In genomic region chr9:21601722-21602399, GRCm38 (mm10) we compare ENCODE assay signal across 8 mouse cellular contexts. TPM values are rescaled to one million over a fixed set of nuclear protein-coding genes. Genes with fewer than 3 reads are reported as not detected.
DNase-seq lines count a peak whose midpoint lies in the region; ATAC-seq and TF ChIP-seq lines count a peak whose summit lies in the region.

No protein-coding gene starts in this region.

- no peak overlapping the region for H3K9ac ChIP-seq in ES-E14 (ENCODE audit: insufficient read depth, low read depth, low read length, poor library complexity, severe bottlenecking)
- H3K9ac ChIP-seq in lung, embryonic 15.5 days = no peak overlapping the region

- H3K9me3 ChIP-seq in ES-E14 (ENCODE audit: control insufficient read depth, insufficient read depth, low read depth, low read length) = no peaks in the 10 kb centered on the region
- no peaks in the 10 kb centered on the region for H3K9me3 ChIP-seq in lung, embryonic 15.5 days

- peak; percentile 85 for TF ChIP-seq CTCF in bone marrow, adult 2 months (IDR thresholded peaks at IDR 0.05; ENCODE audit: control insufficient read depth, insufficient read depth, low read length)

- no peaks in the 10 kb centered on the region for H3K36me3 ChIP-seq in ES-E14 (ENCODE audit: control insufficient read depth, insufficient read depth, low read length, poor library complexity, severe bottlenecking)
- H3K36me3 ChIP-seq in lung, embryonic 15.5 days = no peaks in the 10 kb centered on the region

- H3K27ac ChIP-seq in ES-E14 (ENCODE audit: insufficient read depth, low read depth, low read length, poor library complexity, severe bottlenecking) = no peak overlapping the region
- no peak overlapping the region for H3K27ac ChIP-seq in bone marrow, adult 2 months (ENCODE audit: control insufficient read depth, insufficient read depth, low read depth, low read length, poor library complexity)
- H3K27ac ChIP-seq in lung, embryonic 15.5 days = no peak overlapping the region

- whole genome bisulfite sequencing in bone marrow, adult 2 months = 50% methylated on average over 10 of the region's 10 CpGs
- 46% methylated on average over 10 of the region's 10 CpGs for WGBS in large intestine, adult 2 months
- 47% methylated on average over 10 of the region's 10 CpGs for WGBS in lung, embryonic 15.5 days

- no peak overlapping the region for H3K4me2 ChIP-seq in lung, embryonic 15.5 days

- no peak overlapping the region for H3K4me3 ChIP-seq in ES-E14 (ENCODE audit: insufficient read depth in 1 of 2, low read depth in 1 of 2, low read length in 2 of 2, poor library complexity in 1 of 2, severe bottlenecking in 1 of 2)
- H3K4me3 ChIP-seq in bone marrow, adult 2 months (replicated peaks; ENCODE audit: control insufficient read depth, low read depth, low read length) = no peak overlapping the region
- no peak overlapping the region for H3K4me3 ChIP-seq in lung, embryonic 15.5 days

- peaks cover 2 to 11% of the 10 kb centered on the region in 2 experiments; a peak in 2 of 4 replicates for H3K4me1 ChIP-seq in ES-E14 (ENCODE audit: control insufficient read depth in 2 of 2, insufficient read depth in 2 of 2, low read length in 2 of 2, poor library complexity in 1 of 2)
- H3K4me1 ChIP-seq in bone marrow, adult 2 months (ENCODE audit: control insufficient read depth, insufficient read depth, low read length) = peaks cover 2% of the 10 kb centered on the region; the same call in 1 of the 2 replicates
- H3K4me1 ChIP-seq in lung, embryonic 15.5 days = no peaks in the 10 kb centered on the region

- no peaks in the 10 kb centered on the region for H3K27me3 ChIP-seq in lung, embryonic 15.5 days

- in situ Hi-C loops in ES-E14 (cut with MboI; ENCODE audit: low sequenced_read_pairs in 2 of 2, unreplicated experiment in 2 of 2) = no loop called here

- DNase-seq in ES-E14 (ENCODE audit: low read depth, low spot score) = peak; percentile 86
- DNase-seq in heart, postnatal 4 days = peak; percentile 75
- peak; percentile 53 for DNase-seq in large intestine, adult 2 months (ENCODE audit: low read depth, low spot score)
- DNase-seq in ovary, postnatal 14 days (ENCODE audit: low spot score) = peak; percentile 59
- peak; percentile 74 for DNase-seq in thymus, postnatal 25 days

- no peak for TF ChIP-seq POLR2A in bone marrow, adult 2 months (IDR thresholded peaks at IDR 0.05; ENCODE audit: borderline replicate concordance, control insufficient read depth, low read depth, low read length)

- ATAC-seq in erythroblast, adult 5-6 weeks (replicated peaks; ENCODE audit: low FRiP score, poor library complexity, severe bottlenecking) = peak; percentile 89
- ATAC-seq in lung, embryonic 15.5 days (ENCODE audit: borderline replicate concordance, extremely low read depth, low FRiP score, low TSS enrichment) = peak; percentile 77

TF ChIP-seq in ES-E14, 5 proteins besides CTCF, POLR2A, EP300 and RAD21:
- peak; percentile 79 for TF ChIP-seq ZNF384 (IDR thresholded peaks at IDR 0.05; ENCODE audit: low read depth, low read length)
- TF ChIP-seq MAFK (IDR thresholded peaks at IDR 0.05; ENCODE audit: insufficient read depth, low read depth, low read length) = no peak
- TF ChIP-seq CHD2 (IDR thresholded peaks at IDR 0.05; ENCODE audit: low read depth, low read length) = no peak
- TF ChIP-seq HCFC1 (IDR thresholded peaks at IDR 0.05; ENCODE audit: borderline replicate concordance, insufficient read depth, low read length) = no peak
- 0 out of 2 replicates have a peak, but pooled peaks have one; percentile 16 for TF ChIP-seq ZC3H11A (IDR thresholded peaks at IDR 0.05; ENCODE audit: borderline replicate concordance, low read depth, low read length)

RNA-seq across cellular contexts. Expression of gene Yipf2, which starts 9.2 kb away (rescaled TPM):
- 22.8 and 23.6 TPM in 2 replicates for total RNA-seq in ES-E14 (2012; rRNA removed)
- 4.8 and 5.0 TPM in 2 replicates for polyA plus RNA-seq in bone marrow, adult 2 months (2011; ENCODE audit: insufficient read depth, insufficient read length, low replicate concordance, missing spikeins)
- total RNA-seq in erythroblast, adult 5-6 weeks (2015; ENCODE audit: low replicate concordance) = 1.3 and 2.3 TPM in 2 replicates
- 2.6 and 5.7 TPM in 2 replicates for total RNA-seq in erythroblast, adult 5-6 weeks (2017; ENCODE audit: low replicate concordance)
- 1 to 10 TPM; 6.6 to 7.7 TPM for total RNA-seq in heart, postnatal 4 days (2021)
- polyA plus RNA-seq in large intestine, adult 2 months (2012; rRNA removed) = 31.1 and 38.2 TPM in 2 replicates
- 28.8 and 29.7 TPM in 2 replicates for polyA plus RNA-seq in lung, embryonic 15.5 days (2015; fragmentation: Nextera tagmentation; extraction: Ambion mirVana)

RNA-seq across cellular contexts. Expression of gene Timm29, which starts 9.3 kb away (rescaled TPM):
- 22.6 and 24.7 TPM in 2 replicates for total RNA-seq in ES-E14 (2012; rRNA removed)
- polyA plus RNA-seq in bone marrow, adult 2 months (2011; ENCODE audit: insufficient read depth, insufficient read length, low replicate concordance, missing spikeins) = 10.4 and 11.6 TPM in 2 replicates
- 11.1 and 16.7 TPM in 2 replicates for total RNA-seq in erythroblast, adult 5-6 weeks (2015; ENCODE audit: low replicate concordance)
- total RNA-seq in erythroblast, adult 5-6 weeks (2017; ENCODE audit: low replicate concordance) = 16.2 and 17.0 TPM in 2 replicates
- total RNA-seq in heart, postnatal 4 days (2021) = 10 to 100 TPM; 32.3 to 36.4 TPM
- 15.2 and 18.0 TPM in 2 replicates for polyA plus RNA-seq in large intestine, adult 2 months (2012; rRNA removed)
- polyA plus RNA-seq in lung, embryonic 15.5 days (2015; fragmentation: Nextera tagmentation; extraction: Ambion mirVana) = 28.4 and 29.5 TPM in 2 replicates

RNA-seq across cellular contexts. Expression of gene Smarca4, which starts 14.1 kb away (rescaled TPM):
- 104 and 122 TPM in 2 replicates for total RNA-seq in ES-E14 (2012; rRNA removed)
- polyA plus RNA-seq in bone marrow, adult 2 months (2011; ENCODE audit: insufficient read depth, insufficient read length, low replicate concordance, missing spikeins) = 45.4 and 66.3 TPM in 2 replicates
- 18.4 and 19.6 TPM in 2 replicates for total RNA-seq in erythroblast, adult 5-6 weeks (2015; ENCODE audit: low replicate concordance)
- 25.8 and 33.6 TPM in 2 replicates for total RNA-seq in erythroblast, adult 5-6 weeks (2017; ENCODE audit: low replicate concordance)
- 10 to 100 TPM; 74.5 to 80.1 TPM for total RNA-seq in heart, postnatal 4 days (2021)
- 25.3 and 38.3 TPM in 2 replicates for polyA plus RNA-seq in large intestine, adult 2 months (2012; rRNA removed)
- 74.6 and 83.2 TPM in 2 replicates for polyA plus RNA-seq in lung, embryonic 15.5 days (2015; fragmentation: Nextera tagmentation; extraction: Ambion mirVana)

RNA-seq across cellular contexts. Expression of gene Carm1, which starts 55.2 kb away (rescaled TPM):
- 60.0 and 67.3 TPM in 2 replicates for total RNA-seq in ES-E14 (2012; rRNA removed)
- 29.7 and 37.6 TPM in 2 replicates for polyA plus RNA-seq in bone marrow, adult 2 months (2011; ENCODE audit: insufficient read depth, insufficient read length, low replicate concordance, missing spikeins)
- 35.7 and 90.5 TPM in 2 replicates for total RNA-seq in erythroblast, adult 5-6 weeks (2015; ENCODE audit: low replicate concordance)
- 51.5 and 54.9 TPM in 2 replicates for total RNA-seq in erythroblast, adult 5-6 weeks (2017; ENCODE audit: low replicate concordance)
- 10 to 100 TPM; 70.5 to 79.0 TPM for total RNA-seq in heart, postnatal 4 days (2021)
- polyA plus RNA-seq in large intestine, adult 2 months (2012; rRNA removed) = 36.2 and 50.3 TPM in 2 replicates
- 43.7 and 47.3 TPM in 2 replicates for polyA plus RNA-seq in lung, embryonic 15.5 days (2015; fragmentation: Nextera tagmentation; extraction: Ambion mirVana)
